Mouse (Mus musculus) ES-Bruce4 (cell line): ENCODE measurements around the gene Eloa.

Source experiments
- CTCF ChIP-seq: IDR thresholded peaks from one replicate; pipeline ENCODE4 v1.8.1; 2011; ENCODE audit warnings: low read depth, low read length
- POLR2A ChIP-seq: IDR thresholded peaks from one replicate; pipeline ENCODE4 v1.8.1; 2011; ENCODE audit warnings: low read length; ENCODE audit not compliant: insufficient read depth

DNA sequence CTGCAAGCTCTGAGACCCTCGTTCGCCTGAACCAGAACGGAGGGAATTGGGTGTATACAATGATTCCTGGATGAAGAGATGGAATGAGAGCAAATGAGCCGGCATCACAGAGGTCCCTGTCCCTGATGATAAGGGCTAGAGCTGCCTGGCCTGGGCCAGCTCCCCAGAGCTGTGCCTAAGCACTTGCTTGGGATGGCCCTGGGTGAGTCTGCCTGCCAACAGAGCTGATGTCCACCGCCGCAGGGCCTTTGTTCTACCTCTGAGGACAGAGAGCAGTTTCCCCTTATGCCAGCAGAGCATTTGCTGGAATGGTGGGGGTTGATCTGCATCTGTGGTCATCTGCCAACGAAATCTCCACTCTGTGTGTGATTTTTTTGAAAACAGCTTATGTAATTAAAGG is 59.4 kb downstream of the Eloa start:
- TF ChIP-seq CTCF (no peak), POLR2A (no peak)
